Mouse (Mus musculus): Measurements from ENCODE around the gene Stam. TPM values are rescaled to one million over a fixed set of nuclear protein-coding genes. Genes with fewer than 3 reads are reported as not detected.

Stam gene
- total RNA-seq, 2 experiments from 2014 or later, result 35.9 to 45.9 TPM

DNA sequence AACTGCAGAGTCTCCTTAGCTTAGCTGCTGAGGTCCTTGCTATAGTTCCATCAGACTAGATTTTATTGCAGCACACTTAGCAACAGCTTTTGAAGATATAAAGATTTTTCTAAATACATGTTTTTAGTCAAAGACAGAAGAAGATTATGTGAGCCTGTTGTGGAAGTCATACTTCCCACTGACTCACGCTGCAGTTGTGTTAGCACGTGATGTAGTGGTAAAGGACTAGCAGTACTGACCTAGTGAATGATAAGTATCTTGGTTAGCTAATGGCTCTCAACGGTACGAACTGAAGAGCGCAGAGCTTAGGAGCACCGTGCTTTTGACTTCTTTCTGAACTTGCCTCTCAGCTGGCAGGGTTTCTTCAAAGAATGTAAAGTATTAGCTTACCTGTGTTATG lies 52.5 kb downstream of the Stam start:
- DNase-seq, result no peak

GRCm38 (mm10) chr2:14127629-14128028 lies 53.7 kb downstream of the Stam start:
- no peak for DNase-seq

GRCm38 (mm10) chr2:14130641-14131339 lies 56.9 kb downstream of the Stam start:
- DNase-seq, result no peak

DNA sequence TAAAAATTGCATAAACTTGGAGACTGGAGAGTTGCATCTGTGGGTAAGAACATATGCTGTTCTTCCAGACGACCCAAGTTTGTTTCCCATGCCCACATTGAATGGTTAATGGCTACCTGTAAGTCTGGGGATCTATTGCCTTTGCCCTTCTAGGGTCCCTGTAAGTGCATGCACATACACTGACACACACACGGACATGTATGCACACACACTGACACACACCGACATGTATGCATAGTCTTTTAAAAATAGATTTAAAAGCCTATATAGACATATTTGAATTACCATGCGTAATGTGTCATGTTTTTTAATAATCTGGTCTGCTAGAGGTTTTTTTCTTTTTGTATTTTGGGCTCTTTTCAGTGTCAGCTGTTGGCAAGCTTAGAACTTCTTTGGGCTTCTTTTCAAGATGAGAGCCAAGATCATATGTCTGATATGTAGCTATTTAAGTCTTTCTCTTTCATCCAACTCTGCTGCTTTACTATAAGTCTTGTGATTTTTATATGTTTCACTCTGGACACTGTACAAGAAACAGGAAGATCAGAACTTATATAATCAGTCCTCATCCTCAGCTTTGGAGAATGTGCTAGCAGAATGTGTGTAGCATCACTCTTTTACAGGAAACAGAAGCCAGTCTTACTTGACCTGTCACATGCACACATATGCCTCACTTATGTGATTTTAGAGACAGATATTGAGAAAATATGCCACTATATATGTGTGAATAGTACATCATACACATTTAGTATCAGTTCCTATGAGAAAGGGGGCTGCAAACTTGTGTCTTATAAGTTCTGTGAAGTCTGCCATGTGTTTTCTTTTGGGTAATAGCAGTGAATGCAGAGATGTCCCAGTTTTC lies 58.8 kb downstream of the Stam start:
- no peak for DNase-seq

DNA sequence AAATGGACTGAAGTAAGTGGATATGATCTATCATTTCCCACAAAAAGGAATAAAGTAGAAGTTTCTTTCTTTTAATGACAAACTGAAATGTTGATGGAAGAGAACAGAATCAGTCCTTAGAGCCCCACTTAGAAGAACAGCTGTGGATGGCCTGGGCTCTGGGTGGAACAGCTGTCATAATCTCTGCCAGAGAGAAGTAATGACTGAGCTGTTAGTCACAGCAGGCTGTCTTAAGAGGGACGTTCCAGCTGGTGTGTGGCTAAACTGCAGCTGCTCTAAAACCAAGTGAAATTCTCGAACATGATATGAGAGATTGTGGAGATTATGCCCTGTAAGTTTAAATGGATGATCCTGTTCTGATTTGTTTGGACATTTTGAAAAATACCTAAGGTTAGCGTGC lies 63.0 kb downstream of the Stam start:
- DNase-seq, result no peak

GRCm38 (mm10) chr2:14139590-14139989 lies 65.7 kb downstream of the Stam start:
- DNase-seq, result no peak

GRCm38 (mm10) chr2:14140044-14140443 lies 66.1 kb downstream of the Stam start:
- no peak for DNase-seq

DNA sequence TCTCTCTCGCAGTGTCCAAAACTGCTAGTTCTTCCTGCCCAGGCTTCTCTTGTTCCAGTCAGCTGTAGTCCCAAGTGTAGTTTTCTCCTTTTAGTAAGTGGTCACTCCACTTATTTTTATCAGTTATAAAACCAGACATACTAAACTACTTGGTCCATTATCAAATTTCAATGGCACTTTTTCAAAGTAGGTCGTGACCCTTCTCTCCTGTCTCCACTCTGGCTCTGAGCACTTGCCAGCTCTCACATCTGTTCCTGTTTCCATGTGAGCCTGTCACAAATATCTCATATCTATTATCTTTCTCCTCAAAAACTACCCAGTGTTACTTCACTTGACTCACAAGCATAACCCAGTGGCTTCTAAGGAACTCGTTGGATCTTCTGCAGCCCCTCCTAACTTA lies 71.4 kb downstream of the Stam start:
- DNase-seq, result peak; percentile 26

- no peak for DNase-seq
Measured at GRCm38 (mm10) chr2:14146913-14147312, 73.0 kb downstream of the Stam start.

DNA sequence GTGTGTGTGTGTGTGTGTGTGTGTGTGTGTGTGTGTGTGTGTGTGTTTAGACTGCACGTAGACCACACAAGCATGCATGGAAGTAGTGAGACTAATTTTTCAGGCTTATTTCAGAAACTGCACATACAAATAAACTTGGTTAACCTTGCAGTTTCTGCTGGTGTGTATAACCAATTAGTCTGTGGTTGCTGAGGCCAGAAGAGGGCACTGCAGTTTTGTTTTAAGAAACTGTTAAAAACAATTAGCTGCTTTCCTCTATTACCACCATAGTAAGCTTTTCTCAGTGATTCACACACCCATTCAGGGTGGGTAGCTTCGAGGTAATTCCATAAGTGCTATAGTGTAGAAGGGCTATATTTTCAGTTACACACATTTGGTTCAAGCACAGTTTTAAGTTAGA lies 76.9 kb downstream of the Stam start:
- no peak for DNase-seq

DNA sequence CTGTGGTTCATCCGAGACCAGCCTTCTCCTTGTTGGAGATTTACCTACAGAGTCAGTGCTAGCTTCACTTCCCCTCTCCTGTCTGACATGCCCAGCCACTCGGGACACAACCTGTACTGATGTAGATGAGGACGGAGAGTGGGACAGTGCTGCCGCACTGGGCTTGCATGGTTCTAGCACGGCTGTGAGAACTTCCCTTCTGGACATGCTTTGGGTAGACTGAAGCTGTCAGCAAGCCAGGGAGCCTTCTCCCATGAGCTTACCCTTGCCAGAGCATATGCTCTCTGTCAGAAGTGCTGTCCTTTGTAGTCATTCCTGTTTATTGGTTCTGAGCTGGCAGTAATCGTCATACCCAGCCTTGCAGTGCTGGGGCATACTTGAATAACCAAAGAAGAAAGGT lies 78.0 kb downstream of the Stam start:
- DNase-seq, result no peak

- DNase-seq, result no peak
Measured at GRCm38 (mm10) chr2:14159047-14159446, 85.1 kb downstream of the Stam start.

- DNase-seq, result no peak
Measured at GRCm38 (mm10) chr2:14159756-14160155, 85.9 kb downstream of the Stam start.

GRCm38 (mm10) chr2:14164459-14165030 lies 90.6 kb downstream of the Stam start:
- DNase-seq, result peak; percentile 7

DNA sequence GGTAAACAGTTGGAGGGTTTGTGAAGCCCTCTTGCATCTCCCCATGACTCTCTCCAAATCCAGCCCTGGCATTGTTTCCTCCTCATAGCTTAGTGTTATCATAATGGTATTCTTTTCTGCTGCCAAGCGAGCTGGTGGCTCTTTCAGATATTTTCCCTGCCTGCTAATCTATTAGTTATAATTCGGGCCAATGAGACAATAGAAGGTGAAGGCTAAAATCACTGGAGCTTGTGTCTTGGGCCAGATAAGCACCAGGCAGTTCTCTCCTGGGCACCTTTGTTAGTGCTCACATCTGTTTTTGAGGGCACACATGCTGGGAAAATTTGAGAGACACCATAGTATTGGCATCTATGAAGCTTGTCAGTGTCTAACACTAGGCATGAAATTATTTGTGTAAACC lies 91.2 kb downstream of the Stam start:
- no peak for DNase-seq

DNA sequence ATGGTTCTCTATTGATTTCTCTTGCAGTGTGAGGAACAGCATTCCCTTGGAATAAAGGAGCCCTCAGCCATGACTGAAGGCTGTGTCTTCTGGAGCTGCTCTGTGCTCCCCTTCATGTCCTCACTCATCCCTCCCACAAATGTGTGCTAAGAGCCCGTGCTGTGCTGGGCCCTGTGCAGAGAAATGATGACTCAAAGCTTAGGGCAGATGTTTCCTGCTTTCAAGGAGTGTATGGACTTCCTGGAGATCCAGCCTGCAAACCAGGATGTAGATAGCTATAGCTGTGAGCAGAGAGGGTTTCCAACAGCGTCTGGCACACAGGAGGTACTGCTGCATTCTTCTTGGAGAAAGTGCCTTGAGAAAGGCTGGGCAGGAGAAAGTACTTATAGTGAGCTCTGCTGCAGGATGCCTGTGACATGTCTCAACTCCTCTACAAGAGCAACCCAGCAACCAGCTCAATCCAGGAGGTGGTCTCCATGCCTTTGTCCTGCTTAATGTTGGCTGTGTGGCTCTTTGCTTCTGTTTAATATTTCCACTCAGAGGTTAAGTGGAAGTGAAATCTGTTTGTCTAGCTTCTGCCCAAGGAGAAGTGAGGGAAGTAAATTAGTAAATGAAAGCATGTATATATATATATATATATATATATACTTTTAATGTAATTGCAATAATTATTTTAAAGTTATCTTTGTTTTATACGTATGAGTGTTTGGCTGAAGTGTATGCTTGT lies 91.9 kb downstream of the Stam start:
- DNase-seq, result no peak

- no peak for DNase-seq
Measured at GRCm38 (mm10) chr2:14167721-14168120, 93.8 kb downstream of the Stam start.

- no peak for DNase-seq
Measured at GRCm38 (mm10) chr2:14174334-14174733, 100.4 kb downstream of the Stam start, which contains the start of gene Tmem236. Gene Tmem236 (plus strand): TSS chr2:14174523.

DNA sequence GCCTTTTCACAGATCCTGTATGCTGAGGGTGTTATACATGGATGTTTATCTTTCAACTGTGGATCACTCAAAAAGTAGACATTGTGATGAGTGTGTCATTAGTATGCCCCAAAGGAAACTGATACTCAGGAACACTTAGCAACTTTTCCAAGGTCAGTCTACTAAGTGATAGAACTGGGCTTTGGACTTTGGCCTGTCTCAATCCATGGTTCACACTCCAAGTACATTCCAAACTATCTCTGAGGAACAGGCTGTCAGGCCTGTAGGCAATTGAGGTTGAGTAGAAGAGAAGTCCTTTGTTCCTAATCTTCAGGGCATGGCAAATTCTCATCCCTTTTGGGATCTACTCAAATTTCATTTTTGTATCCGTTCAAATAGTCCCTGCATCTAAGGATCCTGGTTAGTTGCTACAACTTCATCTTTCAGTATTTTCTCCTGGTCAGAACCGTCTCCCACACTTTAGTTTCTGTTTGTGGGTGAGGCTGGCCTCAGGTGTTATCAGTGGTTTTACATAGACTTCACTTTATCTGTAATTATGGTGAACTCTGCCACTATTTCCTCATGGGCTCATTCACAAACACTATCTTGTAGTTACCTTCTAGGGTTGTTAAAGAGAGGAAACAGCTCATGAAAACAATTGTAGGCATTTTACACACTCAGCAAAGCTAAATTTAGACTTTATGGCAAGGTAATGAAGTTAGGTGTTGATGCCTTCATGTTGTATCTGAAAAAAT lies 102.7 kb downstream of the Stam start:
- DNase-seq, result no peak

GRCm38 (mm10) chr2:14184375-14184774 lies 110.5 kb downstream of the Stam start:
- DNase-seq, result no peak

GRCm38 (mm10) chr2:14190684-14191083 lies 116.8 kb downstream of the Stam start:
- DNase-seq, result no peak

- no peak for DNase-seq
Measured at GRCm38 (mm10) chr2:14191601-14192000, 117.7 kb downstream of the Stam start.

Measured in gastrocnemius, postnatal 10 days (tissue).